Mouse (Mus musculus) mouse embryonic stem cell (cell line): ENCODE results near the gene Iqschfp.

ENCODE experiments used
- in situ Hi-C, 2 experiments: fragments of 300-500 bp; cut with MboI; formaldehyde crosslinking; loops; 1 replicate in 1 of 2; 3 replicates in 1 of 2; pipeline ENCODE4 v1.14.3; 2019 to 2020; ENCODE audit warnings: low sequenced_read_pairs in 2 of 2, low pct_unique_long_range_greater_than_20kb in 1 of 2, mixed read lengths in 1 of 2; ENCODE audit not compliant: unreplicated experiment in 1 of 2

The Iqschfp gene

GRCm38 (mm10) chr3:68517236-68517635 is 625.2 kb downstream of the Iqschfp start:
- in situ Hi-C loops = no loop called here

GRCm38 (mm10) chr3:68518041-68518440 is 626.0 kb downstream of the Iqschfp start:
- in situ Hi-C loops = no loop called here

GRCm38 (mm10) chr3:68518586-68518985 is 626.6 kb downstream of the Iqschfp start:
- in situ Hi-C loops = no loop called here

GRCm38 (mm10) chr3:68525361-68525878 is 633.4 kb downstream of the Iqschfp start:
- in situ Hi-C loops = loop anchor here in 1 of 2 experiments (25.0 kb wide), 1 partner anchor 463 kb away; the partner anchor contains the start of gene Schip1

- in situ Hi-C loops = loop anchor here in 1 of 2 experiments (25.0 kb wide), 1 partner anchor 464 kb away; the partner anchor contains the start of gene Schip1
Measured at GRCm38 (mm10) chr3:68526416-68526815, 634.4 kb downstream of the Iqschfp start.

- in situ Hi-C loops = loop anchor here in 1 of 2 experiments (25.0 kb wide), 1 partner anchor 465 kb away; the partner anchor contains the start of gene Schip1
Measured at GRCm38 (mm10) chr3:68527182-68527581, 635.1 kb downstream of the Iqschfp start.

- in situ Hi-C loops = loop anchor here in 1 of 2 experiments (25.0 kb wide), 1 partner anchor 470 kb away; the partner anchor contains the start of gene Schip1
Measured at GRCm38 (mm10) chr3:68531908-68532307, 639.9 kb downstream of the Iqschfp start.

- in situ Hi-C loops = loop anchor here in 1 of 2 experiments (5.0 to 25.0 kb wide), 2 partner anchors 42 to 472 kb away; partner anchors contain the start of gene Schip1
Measured at GRCm38 (mm10) chr3:68534571-68535051, 642.6 kb downstream of the Iqschfp start.

GRCm38 (mm10) chr3:68535160-68535728 is 643.2 kb downstream of the Iqschfp start:
- in situ Hi-C loops = loop anchor here in 1 of 2 experiments (5.0 to 25.0 kb wide), 2 partner anchors 43 to 473 kb away; partner anchors contain the start of gene Schip1

GRCm38 (mm10) chr3:68536071-68536470 is 644.0 kb downstream of the Iqschfp start:
- in situ Hi-C loops = loop anchor here in 1 of 2 experiments (5.0 to 25.0 kb wide), 2 partner anchors 44 to 474 kb away; partner anchors contain the start of gene Schip1

- in situ Hi-C loops = loop anchor here (10.0 to 25.0 kb wide), 3 partner anchors 57 to 479 kb away; partner anchors contain the start of gene Schip1 (in 2 of the 2)
Measured at GRCm38 (mm10) chr3:68541688-68542087, 649.7 kb downstream of the Iqschfp start.

GRCm38 (mm10) chr3:68542944-68543501 is 651.0 kb downstream of the Iqschfp start:
- in situ Hi-C loops = loop anchor here (10.0 to 25.0 kb wide), 3 partner anchors 58 to 481 kb away; partner anchors contain the start of gene Schip1 (in 2 of the 2)

- in situ Hi-C loops = loop anchor here (10.0 to 25.0 kb wide), 3 partner anchors 60 to 483 kb away; partner anchors contain the start of gene Schip1 (in 2 of the 2)
Measured at GRCm38 (mm10) chr3:68544811-68545210, 652.8 kb downstream of the Iqschfp start.

GRCm38 (mm10) chr3:68545898-68546297 is 653.9 kb downstream of the Iqschfp start:
- in situ Hi-C loops = loop anchor here (10.0 to 25.0 kb wide), 3 partner anchors 61 to 484 kb away; partner anchors contain the start of gene Schip1 (in 2 of the 2)

- in situ Hi-C loops = no loop called here
Measured at GRCm38 (mm10) chr3:68555087-68555662, 663.1 kb downstream of the Iqschfp start.

GRCm38 (mm10) chr3:68556891-68557290 is 664.9 kb downstream of the Iqschfp start:
- in situ Hi-C loops = no loop called here

GRCm38 (mm10) chr3:68558744-68559143 is 666.7 kb downstream of the Iqschfp start:
- in situ Hi-C loops = no loop called here

- in situ Hi-C loops = no loop called here
Measured at GRCm38 (mm10) chr3:68560057-68560456, 668.0 kb downstream of the Iqschfp start.
